Mouse (Mus musculus) gastrocnemius, postnatal 14 days (tissue): ENCODE measurements around the gene Pip5kl1. TPM values are rescaled to one million over a fixed set of nuclear protein-coding genes. Genes with fewer than 3 reads are reported as not detected.

Experiments
- DNase-seq: peaks from one replicate; pipeline ENCODE4 v3.0.0; 2021; ENCODE audit warnings: mixed read lengths
- intact Hi-C: fragments of 180-260 bp; cut with DNase I; formaldehyde crosslinking; loops from one replicate; pipeline ENCODE4 v1.15.1; 2025; ENCODE audit warnings: low total_unique reads
- total RNA-seq, 2 experiments: library from RNA; stranded (reverse); gene quantifications; 2 replicates each; pipeline ENCODE4 v1.2.3; 2021

Gene Pip5kl1
- total RNA-seq, 2 experiments from 2014 or later, result not detected

GRCm38 (mm10) chr2:32606161-32607142 lies 31.9 kb downstream of the Pip5kl1 start:
- intact Hi-C loops, result no loop called here
- DNase-seq, result peak; percentile 93

GRCm38 (mm10) chr2:32607262-32607947 lies 32.8 kb downstream of the Pip5kl1 start:
- DNase-seq, result peak; percentile 64
- intact Hi-C loops, result no loop called here

- intact Hi-C loops, result no loop called here
- peak; percentile 79 for DNase-seq
Measured at GRCm38 (mm10) chr2:32608141-32608777, 33.7 kb downstream of the Pip5kl1 start.

GRCm38 (mm10) chr2:32608778-32609435 lies 34.3 kb downstream of the Pip5kl1 start:
- intact Hi-C loops, result no loop called here
- DNase-seq, result no peak

GRCm38 (mm10) chr2:32610610-32611229 lies 36.1 kb downstream of the Pip5kl1 start:
- intact Hi-C loops, result no loop called here
- DNase-seq, result peak; percentile 53

GRCm38 (mm10) chr2:32612274-32612673 lies 37.7 kb downstream of the Pip5kl1 start:
- intact Hi-C loops, result no loop called here
- DNase-seq, result no peak

GRCm38 (mm10) chr2:32617109-32617508 lies 42.5 kb downstream of the Pip5kl1 start:
- no peak for DNase-seq
- intact Hi-C loops, result loop anchor here (5.0 kb wide), 1 partner anchor 35 kb away; no protein-coding TSS in a partner anchor

GRCm38 (mm10) chr2:32617601-32618000 lies 43.0 kb downstream of the Pip5kl1 start:
- no peak for DNase-seq
- intact Hi-C loops, result loop anchor here (5.0 kb wide), 1 partner anchor 35 kb away; no protein-coding TSS in a partner anchor

- no peak for DNase-seq
- intact Hi-C loops, result loop anchor here (5.0 kb wide), 1 partner anchor 36 kb away; no protein-coding TSS in a partner anchor
Measured at GRCm38 (mm10) chr2:32618051-32618450, 43.5 kb downstream of the Pip5kl1 start.

- peak; percentile 60 for DNase-seq
Measured at GRCm38 (mm10) chr2:32620682-32621516, 46.3 kb downstream of the Pip5kl1 start.

GRCm38 (mm10) chr2:32621517-32621859 lies 46.9 kb downstream of the Pip5kl1 start, which contains the start of gene Ak1:
TSS of gene Ak1 (plus strand) at chr2:32621758.
- DNase-seq, result no peak
- intact Hi-C loops, result no loop called here

More at GRCm38 (mm10) chr2:32620682-32621516, 46.3 kb downstream of the Pip5kl1 start:
- intact Hi-C loops, result no loop called here

GRCm38 (mm10) chr2:32624111-32624748 lies 49.6 kb downstream of the Pip5kl1 start:
- DNase-seq, result no peak
- intact Hi-C loops, result no loop called here

GRCm38 (mm10) chr2:32625212-32625872 lies 50.7 kb downstream of the Pip5kl1 start:
- DNase-seq, result peak; percentile 85
- intact Hi-C loops, result no loop called here

GRCm38 (mm10) chr2:32625873-32626694 lies 51.5 kb downstream of the Pip5kl1 start:
- intact Hi-C loops, result no loop called here
- DNase-seq, result peak; percentile 84

- intact Hi-C loops, result no loop called here
- no peak for DNase-seq
Measured at GRCm38 (mm10) chr2:32627266-32628043, 52.9 kb downstream of the Pip5kl1 start.
